Mouse (Mus musculus) WW6 (cell line): ENCODE measurements around the gene Mgat3.

Experiments used
- DNase-seq: peaks from one replicate; pipeline ENCODE4 v3.0.0-alpha.2; 2013; ENCODE audit warnings: low read depth, low spot score

The Mgat3 gene

GRCm38 (mm10) chr15:80173001-80173771, at the start of gene Mgat3:
TSS of gene Mgat3 (plus strand) at chr15:80173721.
- DNase-seq, result no peak

- DNase-seq, result no peak
Measured at GRCm38 (mm10) chr15:80124651-80125050, 48.9 kb upstream of the Mgat3 start.

GRCm38 (mm10) chr15:80127191-80127590, 46.3 kb upstream of the Mgat3 start:
- no peak for DNase-seq

GRCm38 (mm10) chr15:80129982-80130381, 43.5 kb upstream of the Mgat3 start:
- no peak for DNase-seq

- DNase-seq, result no peak
Measured at GRCm38 (mm10) chr15:80130689-80131088, 42.8 kb upstream of the Mgat3 start.

GRCm38 (mm10) chr15:80131421-80131820, 42.1 kb upstream of the Mgat3 start:
- no peak for DNase-seq

GRCm38 (mm10) chr15:80132452-80132851, 41.1 kb upstream of the Mgat3 start:
- no peak for DNase-seq

- DNase-seq, result peak; percentile 79
Measured at GRCm38 (mm10) chr15:80132993-80133586, 40.4 kb upstream of the Mgat3 start, which contains the start of gene Tab1. TSS of gene Tab1 (plus strand) at chr15:80133127.

- DNase-seq, result no peak
Measured at GRCm38 (mm10) chr15:80133682-80134449, 39.7 kb upstream of the Mgat3 start.

GRCm38 (mm10) chr15:80134450-80134847, 39.1 kb upstream of the Mgat3 start:
- no peak for DNase-seq

- DNase-seq, result no peak
Measured at GRCm38 (mm10) chr15:80135499-80135898, 38.0 kb upstream of the Mgat3 start.

- no peak for DNase-seq
Measured at GRCm38 (mm10) chr15:80136645-80137044, 36.9 kb upstream of the Mgat3 start.

- no peak for DNase-seq
Measured at GRCm38 (mm10) chr15:80137945-80138791, 35.4 kb upstream of the Mgat3 start.

GRCm38 (mm10) chr15:80140302-80140701, 33.2 kb upstream of the Mgat3 start:
- no peak for DNase-seq

- DNase-seq, result no peak
Measured at GRCm38 (mm10) chr15:80140878-80141277, 32.6 kb upstream of the Mgat3 start.

- no peak for DNase-seq
Measured at GRCm38 (mm10) chr15:80142130-80142529, 31.4 kb upstream of the Mgat3 start.

GRCm38 (mm10) chr15:80143760-80144159, 29.8 kb upstream of the Mgat3 start:
- no peak for DNase-seq

GRCm38 (mm10) chr15:80145397-80145796, 28.1 kb upstream of the Mgat3 start:
- no peak for DNase-seq

- DNase-seq, result no peak
Measured at GRCm38 (mm10) chr15:80146153-80146552, 27.4 kb upstream of the Mgat3 start.

- DNase-seq, result no peak
Measured at GRCm38 (mm10) chr15:80147090-80147489, 26.4 kb upstream of the Mgat3 start.

- no peak for DNase-seq
Measured at GRCm38 (mm10) chr15:80147511-80147910, 26.0 kb upstream of the Mgat3 start.
